Mouse (Mus musculus): ENCODE data around the gene Hmgn3. TPM values are rescaled to one million over a fixed set of nuclear protein-coding genes. Genes with fewer than 3 reads are reported as not detected.

Gene Hmgn3
- polyA plus RNA-seq, 1 experiment, result 30.3 TPM

- no peaks in the 10 kb centered on the region for H3K9me3 ChIP-seq (replicated peaks; ENCODE audit: control insufficient read depth, insufficient read depth, low read length, poor library complexity, severe bottlenecking)
- TF ChIP-seq POLR2A (IDR thresholded peaks at IDR 0.05; ENCODE audit: insufficient read depth, low read length), result no peak
- TF ChIP-seq EP300 (IDR thresholded peaks at IDR 0.05; ENCODE audit: insufficient read depth, low read depth, low read length), result no peak
These were observed 30.8 kb downstream of the Hmgn3 start for GRCm38 (mm10) chr9:83115676-83116075.

GRCm38 (mm10) chr9:83113800-83114217 lies 32.7 kb downstream of the Hmgn3 start:
- no peaks in the 10 kb centered on the region for H3K9me3 ChIP-seq (replicated peaks; ENCODE audit: control insufficient read depth, insufficient read depth, low read length, poor library complexity, severe bottlenecking)
- H3K36me3 ChIP-seq (ENCODE audit: control insufficient read depth, insufficient read depth, low read length, poor library complexity, severe bottlenecking), result no peaks in the 10 kb centered on the region
- H3K27ac ChIP-seq (ENCODE audit: insufficient read depth, low read length), result no peak overlapping the region
- H3K4me3 ChIP-seq (ENCODE audit: low read depth, low read length), result no peak overlapping the region
- H3K4me1 ChIP-seq (ENCODE audit: control insufficient read depth, insufficient read depth, low read length), result no peaks in the 10 kb centered on the region
- H3K27me3 ChIP-seq (ENCODE audit: control insufficient read depth, insufficient read depth, low read length, poor library complexity, severe bottlenecking), result no peaks in the 10 kb centered on the region
- H3K9ac ChIP-seq (ENCODE audit: low read depth, poor library complexity, severe bottlenecking), result no peak overlapping the region
- TF ChIP-seq EP300 (IDR thresholded peaks at IDR 0.05; ENCODE audit: insufficient read depth, low read depth, low read length) (no peak), CTCF (IDR thresholded peaks at IDR 0.05; ENCODE audit: low read depth, low read length) (no peak), POLR2A (IDR thresholded peaks at IDR 0.05; ENCODE audit: insufficient read depth, low read length) (no peak)

More at GRCm38 (mm10) chr9:83115676-83116075, 30.8 kb downstream of the Hmgn3 start:
- H3K9ac ChIP-seq (ENCODE audit: low read depth, poor library complexity, severe bottlenecking), result no peak overlapping the region
- no peaks in the 10 kb centered on the region for H3K36me3 ChIP-seq (ENCODE audit: control insufficient read depth, insufficient read depth, low read length, poor library complexity, severe bottlenecking)
- H3K4me1 ChIP-seq (ENCODE audit: control insufficient read depth, insufficient read depth, low read length), result no peaks in the 10 kb centered on the region
- no peak overlapping the region for H3K27ac ChIP-seq (ENCODE audit: insufficient read depth, low read length)
- H3K4me3 ChIP-seq (ENCODE audit: low read depth, low read length), result no peak overlapping the region
- no peaks in the 10 kb centered on the region for H3K27me3 ChIP-seq (ENCODE audit: control insufficient read depth, insufficient read depth, low read length, poor library complexity, severe bottlenecking)

- Histone ChIP-seq H3K4me3 (ENCODE audit: low read depth, low read length) (no peak overlapping the region), H3K4me1 (ENCODE audit: control insufficient read depth, insufficient read depth, low read length) (no peaks in the 10 kb centered on the region), H3K27me3 (ENCODE audit: control insufficient read depth, insufficient read depth, low read length, poor library complexity, severe bottlenecking) (no peaks in the 10 kb centered on the region), H3K9ac (ENCODE audit: low read depth, poor library complexity, severe bottlenecking) (no peak overlapping the region), H3K27ac (ENCODE audit: insufficient read depth, low read length) (no peak overlapping the region), H3K36me3 (ENCODE audit: control insufficient read depth, insufficient read depth, low read length, poor library complexity, severe bottlenecking) (no peaks in the 10 kb centered on the region), H3K9me3 (replicated peaks; ENCODE audit: control insufficient read depth, insufficient read depth, low read length, poor library complexity, severe bottlenecking) (no peaks in the 10 kb centered on the region)
- TF ChIP-seq CTCF (IDR thresholded peaks at IDR 0.05; ENCODE audit: low read depth, low read length), result no peak
These were observed 34.1 kb downstream of the Hmgn3 start for GRCm38 (mm10) chr9:83112305-83112768.

GRCm38 (mm10) chr9:83111789-83112188 lies 34.7 kb downstream of the Hmgn3 start:
- no peak overlapping the region for H3K27ac ChIP-seq (ENCODE audit: insufficient read depth, low read length)
- no peaks in the 10 kb centered on the region for H3K27me3 ChIP-seq (ENCODE audit: control insufficient read depth, insufficient read depth, low read length, poor library complexity, severe bottlenecking)
- no peaks in the 10 kb centered on the region for H3K36me3 ChIP-seq (ENCODE audit: control insufficient read depth, insufficient read depth, low read length, poor library complexity, severe bottlenecking)
- TF ChIP-seq EP300 (IDR thresholded peaks at IDR 0.05; ENCODE audit: insufficient read depth, low read depth, low read length) (no peak), POLR2A (IDR thresholded peaks at IDR 0.05; ENCODE audit: insufficient read depth, low read length) (no peak), CTCF (IDR thresholded peaks at IDR 0.05; ENCODE audit: low read depth, low read length) (no peak)
- H3K4me3 ChIP-seq (ENCODE audit: low read depth, low read length), result no peak overlapping the region
- no peaks in the 10 kb centered on the region for H3K9me3 ChIP-seq (replicated peaks; ENCODE audit: control insufficient read depth, insufficient read depth, low read length, poor library complexity, severe bottlenecking)
- H3K9ac ChIP-seq (ENCODE audit: low read depth, poor library complexity, severe bottlenecking), result no peak overlapping the region
- no peaks in the 10 kb centered on the region for H3K4me1 ChIP-seq (ENCODE audit: control insufficient read depth, insufficient read depth, low read length)

- no peaks in the 10 kb centered on the region for H3K27me3 ChIP-seq (ENCODE audit: control insufficient read depth, insufficient read depth, low read length, poor library complexity, severe bottlenecking)
These were observed 35.3 kb downstream of the Hmgn3 start for GRCm38 (mm10) chr9:83111117-83111686.

GRCm38 (mm10) chr9:83110406-83111116 lies 35.9 kb downstream of the Hmgn3 start:
- TF ChIP-seq POLR2A (IDR thresholded peaks at IDR 0.05; ENCODE audit: insufficient read depth, low read length) (no peak), EP300 (IDR thresholded peaks at IDR 0.05; ENCODE audit: insufficient read depth, low read depth, low read length) (no peak), CTCF (IDR thresholded peaks at IDR 0.05; ENCODE audit: low read depth, low read length) (no peak)
- H3K4me3 ChIP-seq (ENCODE audit: low read depth, low read length), result no peak overlapping the region

More at GRCm38 (mm10) chr9:83111117-83111686, 35.3 kb downstream of the Hmgn3 start:
- Histone ChIP-seq H3K27ac (ENCODE audit: insufficient read depth, low read length) (no peak overlapping the region), H3K9ac (ENCODE audit: low read depth, poor library complexity, severe bottlenecking) (no peak overlapping the region), H3K36me3 (ENCODE audit: control insufficient read depth, insufficient read depth, low read length, poor library complexity, severe bottlenecking) (no peaks in the 10 kb centered on the region), H3K4me1 (ENCODE audit: control insufficient read depth, insufficient read depth, low read length) (no peaks in the 10 kb centered on the region), H3K9me3 (replicated peaks; ENCODE audit: control insufficient read depth, insufficient read depth, low read length, poor library complexity, severe bottlenecking) (no peaks in the 10 kb centered on the region), H3K4me3 (ENCODE audit: low read depth, low read length) (no peak overlapping the region)
- no peak for TF ChIP-seq CTCF (IDR thresholded peaks at IDR 0.05; ENCODE audit: low read depth, low read length)
- no peak for TF ChIP-seq EP300 (IDR thresholded peaks at IDR 0.05; ENCODE audit: insufficient read depth, low read depth, low read length)
- no peak for TF ChIP-seq POLR2A (IDR thresholded peaks at IDR 0.05; ENCODE audit: insufficient read depth, low read length)

More at GRCm38 (mm10) chr9:83110406-83111116, 35.9 kb downstream of the Hmgn3 start:
- Histone ChIP-seq H3K36me3 (ENCODE audit: control insufficient read depth, insufficient read depth, low read length, poor library complexity, severe bottlenecking) (no peaks in the 10 kb centered on the region), H3K27ac (ENCODE audit: insufficient read depth, low read length) (no peak overlapping the region), H3K9me3 (replicated peaks; ENCODE audit: control insufficient read depth, insufficient read depth, low read length, poor library complexity, severe bottlenecking) (no peaks in the 10 kb centered on the region), H3K4me1 (ENCODE audit: control insufficient read depth, insufficient read depth, low read length) (no peaks in the 10 kb centered on the region), H3K9ac (ENCODE audit: low read depth, poor library complexity, severe bottlenecking) (no peak overlapping the region), H3K27me3 (ENCODE audit: control insufficient read depth, insufficient read depth, low read length, poor library complexity, severe bottlenecking) (no peaks in the 10 kb centered on the region)
